Mouse (Mus musculus) liver, embryonic 12.5 days (tissue): ENCODE data around the gene Ttc28. TPM values are rescaled to one million over a fixed set of nuclear protein-coding genes. Genes with fewer than 3 reads are reported as not detected.

Experiments used
- ATAC-seq: fragments of 200-750 bp; cut with Nextera tagmentation; 2 replicates; pipeline ENCODE4 v1.8.0; 2017; ENCODE audit warnings: moderate number of reproducible peaks, mild to moderate bottlenecking, moderate library complexity
- H3K27ac ChIP-seq: fragments of 300-500 bp; sonication (generic); 2 replicates; pipeline ENCODE4 v1.5.1; 2016; ENCODE audit warnings: mild to moderate bottlenecking
- H3K27me3 ChIP-seq: fragments of 300-500 bp; sonication (generic); replicated peaks from 2 replicates; pipeline ENCODE4 v1.6.1; 2016; ENCODE audit warnings: mild to moderate bottlenecking, moderate library complexity
- H3K36me3 ChIP-seq: fragments of 300-500 bp; sonication (generic); 2 replicates; pipeline ENCODE4 v1.6.1; 2016; ENCODE audit warnings: mild to moderate bottlenecking, moderate library complexity
- H3K4me1 ChIP-seq: fragments of 300-500 bp; sonication (generic); 2 replicates; pipeline ENCODE4 v1.6.1; 2016
- H3K4me2 ChIP-seq: fragments of 300-500 bp; sonication (generic); 2 replicates; pipeline ENCODE4 v1.6.1; 2016; ENCODE audit warnings: mild to moderate bottlenecking, moderate library complexity
- H3K4me3 ChIP-seq: fragments of 300-500 bp; sonication (generic); 2 replicates; pipeline ENCODE4 v1.5.1; 2016; ENCODE audit warnings: mild to moderate bottlenecking, moderate library complexity
- H3K9ac ChIP-seq: fragments of 300-500 bp; sonication (generic); 2 replicates; pipeline ENCODE4 v1.6.1; 2016; ENCODE audit warnings: mild to moderate bottlenecking, moderate library complexity
- H3K9me3 ChIP-seq: fragments of 300-500 bp; sonication (generic); replicated peaks from 2 replicates; pipeline ENCODE4 v1.6.1; 2016; ENCODE audit warnings: mild to moderate bottlenecking, moderate library complexity
- WGBS: fragments of 180-500 bp; shearing (Covaris S2); methylation state at CpG from one replicate; pipeline ENCODE4 v1.1.7; 2016; ENCODE audit not compliant: insufficient replicate concordance; 5-methylcytosine and 5-hydroxymethylcytosine counted together
- polyA plus RNA-seq: library from polyadenylated mRNA; unstranded; fragments of >200 nt; fragmentation: Nextera tagmentation; extraction: Ambion mirVana; gene quantifications from 2 replicates; pipeline ENCODE4 v1.2.1, GENCODE M21; 2016

The Ttc28 gene
- polyA plus RNA-seq, 1 experiment from 2014 or later = 1.8 TPM

DNA sequence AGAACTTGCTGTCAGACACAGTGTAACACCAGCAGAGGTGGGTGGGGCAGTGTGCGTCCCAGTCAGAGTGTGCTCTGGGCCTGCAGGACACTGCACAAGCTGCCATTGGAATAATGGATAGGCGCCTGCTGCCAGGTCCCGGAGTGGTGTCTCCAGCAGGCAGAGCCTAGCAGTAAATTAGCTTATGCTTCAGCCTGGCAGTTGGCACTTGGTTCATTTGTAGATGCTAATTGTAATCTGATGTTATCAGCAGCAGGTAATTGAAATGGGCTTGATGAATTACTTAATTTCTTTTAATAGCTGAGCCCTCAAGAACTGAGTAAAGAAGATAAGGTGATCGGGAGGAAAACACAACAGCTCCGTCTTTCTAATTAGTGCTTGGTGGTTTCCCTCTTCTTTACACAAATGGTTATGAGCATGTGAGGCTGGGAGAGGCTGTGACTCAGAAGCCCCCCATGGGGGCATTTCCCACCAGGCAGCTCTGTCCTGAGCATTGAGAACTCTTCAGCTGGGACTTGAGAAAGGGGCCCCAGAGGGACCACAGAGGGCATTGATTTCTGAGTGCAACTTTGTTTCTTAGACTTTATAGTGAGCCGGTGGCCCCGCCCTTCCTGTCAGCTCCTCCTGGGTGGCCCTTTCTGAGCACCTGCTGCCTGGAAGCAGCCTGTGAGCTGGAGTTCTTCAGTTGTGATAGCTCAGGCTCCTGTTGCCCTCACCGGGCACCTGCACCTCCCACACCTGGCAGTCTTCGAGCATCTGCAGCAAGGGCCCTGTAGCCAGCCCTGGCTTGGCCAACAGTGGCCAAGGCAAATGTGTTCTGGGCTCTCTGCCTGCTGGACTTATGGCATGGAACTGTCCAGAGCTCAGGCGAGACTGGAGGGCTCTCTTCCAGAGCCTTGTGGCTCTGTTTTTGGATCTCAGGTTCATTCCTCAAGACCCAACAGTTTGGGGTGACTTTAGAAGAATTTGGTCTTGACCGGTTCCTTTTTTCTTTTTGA, 316.2 kb downstream of the Ttc28 start:
- Histone ChIP-seq H3K4me1 (0 out of 2 replicates have a peak, but pooled peaks cover 4% of the 10 kb centered on the region), H3K36me3 (no peaks in the 10 kb centered on the region), H3K27ac (no peak overlapping the region), H3K9me3 (no peaks in the 10 kb centered on the region), H3K27me3 (no peaks in the 10 kb centered on the region), H3K4me3 (no peak overlapping the region), H3K9ac (no peak overlapping the region), H3K4me2 (no peak overlapping the region)
- ATAC-seq = no peak
- 49% methylated on average over 11 of the region's 11 CpGs for WGBS

DNA sequence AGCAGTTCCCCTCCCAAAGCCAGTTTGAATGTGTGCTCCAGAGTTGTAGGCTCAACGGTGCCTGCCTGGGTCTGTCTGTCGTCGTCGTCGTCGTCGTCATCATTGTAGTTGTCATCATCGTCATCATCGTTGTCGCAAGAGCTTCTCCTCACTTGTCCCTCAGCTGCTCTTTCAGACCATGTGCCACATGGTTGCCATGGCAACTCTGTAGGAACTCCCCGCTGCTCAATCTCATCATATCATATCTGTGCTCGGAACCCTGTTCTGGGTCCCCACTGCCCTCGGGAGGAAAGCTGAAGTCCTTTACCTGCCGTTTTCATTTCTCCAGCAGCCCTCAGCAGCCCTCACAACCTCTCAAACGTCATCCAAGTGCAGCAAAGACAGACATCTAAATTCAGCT, 318.1 kb downstream of the Ttc28 start:
- H3K9ac ChIP-seq = no peak overlapping the region
- H3K27ac ChIP-seq = no peak overlapping the region
- 74% methylated on average over 15 of the region's 15 CpGs for WGBS
- no peaks in the 10 kb centered on the region for H3K4me1 ChIP-seq
- H3K36me3 ChIP-seq = no peaks in the 10 kb centered on the region
- no peaks in the 10 kb centered on the region for H3K27me3 ChIP-seq
- H3K4me2 ChIP-seq = no peak overlapping the region
- no peak for ATAC-seq
- no peak overlapping the region for H3K4me3 ChIP-seq
- no peaks in the 10 kb centered on the region for H3K9me3 ChIP-seq

DNA sequence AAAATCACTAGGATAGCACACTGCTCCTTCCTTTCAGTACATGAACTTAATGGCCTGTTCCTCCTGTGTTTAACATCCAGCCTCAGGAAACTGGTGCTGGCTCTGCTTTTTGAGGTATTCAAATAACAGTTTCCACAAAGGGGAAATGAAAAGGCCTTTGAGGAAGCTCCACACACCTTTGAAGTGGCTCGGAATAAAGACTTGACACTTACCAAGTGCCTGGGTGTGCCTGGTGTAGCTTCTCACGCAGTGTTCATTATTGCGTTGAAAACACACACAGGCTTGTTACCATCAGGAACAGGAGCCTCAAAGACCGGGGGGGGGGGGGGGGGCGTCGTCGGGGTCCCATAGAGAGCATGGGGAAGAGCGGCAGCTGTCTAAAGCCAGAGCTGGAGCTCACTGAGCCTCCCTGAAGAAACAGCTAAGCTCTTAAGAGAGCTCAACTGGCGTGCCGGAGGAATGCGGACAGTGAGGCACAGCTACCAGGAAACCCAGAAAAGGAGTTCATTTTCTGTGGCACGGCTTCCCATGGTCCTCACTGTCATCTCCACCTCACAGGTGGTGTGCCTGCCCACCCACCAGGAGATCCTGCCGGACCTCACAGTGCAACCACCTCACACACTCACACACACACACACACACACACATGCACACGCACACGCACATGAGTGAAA, 320.7 kb downstream of the Ttc28 start:
- H3K4me3 ChIP-seq = no peak overlapping the region

DNA sequence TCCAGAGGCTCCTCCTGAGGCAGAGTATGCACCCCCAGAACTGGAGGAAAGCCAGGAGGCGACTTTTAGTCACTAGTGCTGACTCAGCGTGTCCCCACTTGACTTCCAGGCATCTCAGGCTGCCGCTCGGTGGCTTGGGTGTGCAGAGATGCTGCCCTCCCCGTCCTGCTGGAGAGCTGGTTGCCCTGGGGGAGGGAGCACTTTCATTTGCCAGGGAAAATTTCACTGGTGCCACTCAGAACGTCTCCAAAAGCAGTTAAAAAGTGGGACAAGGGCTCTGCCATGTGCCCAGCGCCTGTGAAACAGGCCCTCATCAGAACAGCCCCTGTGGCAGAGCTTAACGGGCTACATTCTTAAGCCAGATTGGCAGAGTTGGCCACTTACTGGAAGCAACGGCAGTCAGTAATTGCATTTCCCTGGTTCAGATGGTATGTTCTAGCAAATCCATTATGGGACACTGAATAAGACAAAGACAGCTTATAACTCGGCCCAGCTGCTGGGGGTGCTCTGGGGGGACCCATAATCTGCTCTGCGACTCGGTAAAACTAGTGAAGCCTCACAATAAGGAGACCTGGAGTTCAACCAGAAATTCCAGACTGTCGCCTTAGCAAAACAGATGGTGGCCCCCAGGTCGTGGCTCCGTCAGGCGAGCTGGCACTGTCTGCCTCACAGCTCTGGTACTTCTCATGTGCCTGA, 321.5 kb downstream of the Ttc28 start:
- Histone ChIP-seq H3K27me3 (no peaks in the 10 kb centered on the region), H3K36me3 (no peaks in the 10 kb centered on the region), H3K4me2 (no peak overlapping the region), H3K4me1 (peaks cover 2% of the 10 kb centered on the region; the same call in 1 of the 2 replicates), H3K9ac (no peak overlapping the region), H3K4me3 (no peak overlapping the region), H3K9me3 (no peaks in the 10 kb centered on the region), H3K27ac (no peak overlapping the region)
- ATAC-seq = no peak
- WGBS = 66% methylated on average over 16 of the region's 16 CpGs

More for the DNA sequence above, 320.7 kb downstream of the Ttc28 start:
- Histone ChIP-seq H3K4me1 (no peaks in the 10 kb centered on the region), H3K9me3 (no peaks in the 10 kb centered on the region), H3K27me3 (no peaks in the 10 kb centered on the region), H3K36me3 (no peaks in the 10 kb centered on the region), H3K4me2 (no peak overlapping the region), H3K9ac (no peak overlapping the region), H3K27ac (no peak overlapping the region)
- no peak for ATAC-seq
- 54% methylated on average over 15 of the region's 15 CpGs for WGBS

DNA sequence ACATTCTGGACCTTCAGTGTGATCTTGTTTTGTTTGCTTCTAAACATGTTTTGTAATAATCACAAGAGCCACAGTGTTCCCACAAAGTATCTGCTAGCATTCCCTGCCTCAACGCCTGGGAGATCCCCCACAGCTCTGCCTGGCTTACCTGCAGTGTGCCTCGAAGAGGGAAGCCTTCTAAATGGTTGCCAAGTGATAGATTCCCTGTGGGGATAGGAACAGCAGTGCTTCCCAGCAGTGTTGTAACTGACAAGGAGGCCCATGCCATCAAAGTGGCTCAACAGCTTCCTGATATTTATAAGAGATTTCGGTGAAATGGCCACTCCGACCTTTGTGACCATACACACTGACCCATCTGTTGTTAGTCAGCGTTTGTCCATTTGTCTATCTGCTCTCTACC, 324.6 kb downstream of the Ttc28 start:
- no peak overlapping the region for H3K4me2 ChIP-seq
- H3K4me1 ChIP-seq = peaks cover 3% of the 10 kb centered on the region; the same call in 1 of the 2 replicates
- ATAC-seq = no peak
- WGBS = 50% methylated on average over 5 of the region's 5 CpGs
- H3K36me3 ChIP-seq = no peaks in the 10 kb centered on the region
- H3K4me3 ChIP-seq = no peak overlapping the region
- H3K9ac ChIP-seq = no peak overlapping the region
- H3K27ac ChIP-seq = no peak overlapping the region
- H3K27me3 ChIP-seq = no peaks in the 10 kb centered on the region
- no peaks in the 10 kb centered on the region for H3K9me3 ChIP-seq

DNA sequence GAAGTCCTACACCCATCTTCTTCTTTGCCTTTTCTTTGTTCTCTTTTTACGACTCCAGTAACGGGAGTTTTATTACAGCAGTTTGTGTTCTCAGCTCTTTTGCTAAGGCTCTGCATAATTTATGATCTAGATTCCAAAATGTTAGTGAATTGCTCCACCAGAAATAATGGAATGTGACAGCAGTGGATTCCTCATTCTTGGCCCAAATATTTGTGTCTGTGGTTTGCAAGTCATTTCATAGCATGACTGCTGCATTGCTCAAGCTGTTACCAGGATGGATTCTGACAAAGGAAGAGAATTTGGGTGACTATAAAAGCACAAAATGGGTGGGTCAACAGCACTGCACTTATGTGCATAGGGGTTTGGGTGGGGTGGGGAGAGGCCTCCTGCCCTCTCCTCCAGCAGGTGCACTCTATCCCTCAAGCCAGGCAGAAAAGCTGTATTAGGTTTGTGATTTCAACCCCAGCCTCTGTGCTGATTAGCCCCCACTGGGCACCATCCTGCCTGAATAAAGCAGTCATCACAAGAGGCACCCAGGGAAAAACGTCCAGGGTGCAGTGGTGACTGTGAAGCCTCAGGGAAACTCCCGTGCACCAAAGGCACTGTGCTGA, 325.5 kb downstream of the Ttc28 start:
- Histone ChIP-seq H3K27me3 (no peaks in the 10 kb centered on the region), H3K9me3 (no peaks in the 10 kb centered on the region), H3K4me3 (no peak overlapping the region), H3K4me2 (no peak overlapping the region), H3K4me1 (peaks cover 3% of the 10 kb centered on the region; the same call in 1 of the 2 replicates), H3K27ac (no peak overlapping the region), H3K9ac (no peak overlapping the region), H3K36me3 (no peaks in the 10 kb centered on the region)
- ATAC-seq = no peak
- WGBS = 42% methylated on average over 4 of the region's 4 CpGs

DNA sequence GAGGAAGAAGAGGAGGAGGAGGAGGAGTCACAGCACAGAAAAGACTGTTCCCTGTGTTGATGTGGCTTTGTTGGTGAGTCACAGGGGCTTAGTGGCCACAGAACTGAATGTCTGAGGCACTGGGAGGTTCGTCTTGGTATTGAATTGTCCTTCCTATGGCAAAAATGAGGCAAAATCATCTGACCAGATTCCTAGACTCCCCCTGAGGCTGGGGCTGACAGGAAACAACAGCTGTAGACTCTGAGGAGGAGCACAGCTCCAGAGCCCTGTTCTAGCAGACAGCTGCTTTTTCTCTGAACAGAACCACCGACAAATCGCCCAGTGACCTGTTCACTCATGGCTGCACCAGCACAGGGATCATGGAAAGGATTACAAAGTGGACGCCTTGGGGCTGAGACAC, 326.2 kb downstream of the Ttc28 start:
- no peak overlapping the region for H3K4me2 ChIP-seq
- no peak for ATAC-seq
- H3K4me3 ChIP-seq = no peak overlapping the region
- H3K4me1 ChIP-seq = peaks cover 3% of the 10 kb centered on the region; the same call in 1 of the 2 replicates
- WGBS = 30% methylated on average over 4 of the region's 4 CpGs
- H3K27me3 ChIP-seq = no peaks in the 10 kb centered on the region
- H3K9ac ChIP-seq = no peak overlapping the region
- H3K27ac ChIP-seq = no peak overlapping the region
- H3K9me3 ChIP-seq = no peaks in the 10 kb centered on the region
- no peaks in the 10 kb centered on the region for H3K36me3 ChIP-seq

DNA sequence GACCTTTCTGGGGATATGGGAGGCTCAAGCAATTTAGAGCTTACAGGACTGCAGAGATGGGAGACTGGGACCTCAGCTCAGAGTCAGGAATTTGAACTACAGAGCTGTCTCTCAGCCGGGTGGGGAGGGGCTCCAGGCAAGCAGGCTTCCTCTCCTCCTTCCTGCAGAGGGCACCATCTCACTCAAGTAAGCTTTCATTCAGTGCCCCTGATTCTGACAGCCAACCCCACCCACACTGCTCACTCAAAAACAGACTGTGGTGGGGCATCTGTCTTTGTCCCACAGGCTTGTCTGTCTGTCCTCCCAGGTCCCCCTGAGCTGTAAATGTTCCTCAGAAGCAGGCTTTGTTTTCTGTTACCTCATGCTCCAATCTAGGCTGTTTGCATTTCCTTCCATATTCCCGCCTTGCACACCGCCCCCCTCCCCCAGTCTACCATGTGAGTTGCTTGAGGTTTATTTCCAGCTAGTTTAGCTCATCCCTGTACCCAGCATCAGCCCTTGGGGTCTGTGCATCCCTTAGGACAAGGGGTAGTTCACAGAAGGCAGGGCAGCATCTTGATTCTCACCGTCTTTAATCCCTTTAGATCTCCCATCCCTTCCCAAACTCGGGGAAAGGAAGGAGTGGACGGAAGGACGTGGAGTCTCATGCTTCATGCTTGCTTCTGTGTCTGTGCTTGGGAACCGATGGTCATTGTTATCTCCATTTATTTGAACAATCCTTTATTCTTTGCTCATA, 328.5 kb downstream of the Ttc28 start:
- ATAC-seq = no peak; the same call in 1 of the 2 replicates
- H3K27ac ChIP-seq = no peak overlapping the region
- H3K4me2 ChIP-seq = peak overlapping the region; percentile 45
- no peaks in the 10 kb centered on the region for H3K36me3 ChIP-seq
- H3K9me3 ChIP-seq = no peaks in the 10 kb centered on the region
- 37% methylated on average over 8 of the region's 8 CpGs for WGBS
- peaks cover 3% of the 10 kb centered on the region; the same call in 1 of the 2 replicates for H3K4me1 ChIP-seq
- H3K9ac ChIP-seq = no peak overlapping the region
- H3K27me3 ChIP-seq = no peaks in the 10 kb centered on the region
- H3K4me3 ChIP-seq = peak overlapping the region; percentile 5; the same call in 1 of the 2 replicates

DNA sequence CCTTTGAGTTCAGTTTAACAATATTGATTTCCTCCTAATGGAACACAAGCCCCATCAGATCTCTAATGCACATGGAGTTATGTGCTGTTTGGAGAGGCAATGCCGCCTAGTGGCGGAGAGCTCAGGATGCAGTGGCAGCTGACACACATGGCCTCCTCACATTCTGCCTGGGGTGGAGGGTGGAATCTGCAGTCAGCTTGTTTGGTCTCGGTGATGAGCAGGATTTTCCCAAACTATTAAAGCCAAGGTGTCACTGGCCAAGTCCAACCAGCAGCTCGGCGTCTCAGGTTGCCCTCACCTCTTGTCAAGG, 329.0 kb downstream of the Ttc28 start:
- peaks cover 3% of the 10 kb centered on the region; the same call in 1 of the 2 replicates for H3K4me1 ChIP-seq
- 41% methylated on average over 5 of the region's 5 CpGs for WGBS
- H3K9me3 ChIP-seq = no peaks in the 10 kb centered on the region
- no peak for ATAC-seq
- H3K9ac ChIP-seq = no peak overlapping the region
- no peaks in the 10 kb centered on the region for H3K36me3 ChIP-seq
- H3K27ac ChIP-seq = no peak overlapping the region
- peak overlapping the region; percentile 45; the same call in 1 of the 2 replicates for H3K4me2 ChIP-seq
- H3K4me3 ChIP-seq = no peak overlapping the region
- no peaks in the 10 kb centered on the region for H3K27me3 ChIP-seq

DNA sequence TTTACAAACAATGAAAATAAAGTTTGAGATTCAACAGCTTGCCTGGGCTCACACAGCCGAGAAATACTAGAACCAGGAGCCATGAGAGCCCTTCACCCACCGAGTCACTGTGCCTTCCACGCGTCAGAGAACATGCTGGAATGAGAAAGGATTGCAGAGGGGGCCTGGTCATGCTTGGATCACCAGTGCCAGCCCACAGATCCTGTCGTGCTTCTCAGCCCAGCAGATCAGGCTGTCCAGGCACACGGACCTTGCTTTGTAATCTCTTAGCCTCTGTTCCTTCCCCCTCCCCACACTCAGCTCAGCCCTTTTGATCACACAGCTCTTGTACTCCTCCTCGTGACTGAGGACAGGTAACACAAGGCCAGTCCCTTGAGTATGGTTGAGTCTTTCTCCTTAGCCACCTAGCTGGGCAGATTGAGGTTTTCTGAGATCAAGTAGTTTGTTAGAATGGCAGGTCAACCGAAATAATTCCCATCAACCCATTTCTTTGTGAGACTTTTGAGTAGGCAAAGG, 334.4 kb downstream of the Ttc28 start:
- no peak overlapping the region for H3K4me2 ChIP-seq
- ATAC-seq = no peak

DNA sequence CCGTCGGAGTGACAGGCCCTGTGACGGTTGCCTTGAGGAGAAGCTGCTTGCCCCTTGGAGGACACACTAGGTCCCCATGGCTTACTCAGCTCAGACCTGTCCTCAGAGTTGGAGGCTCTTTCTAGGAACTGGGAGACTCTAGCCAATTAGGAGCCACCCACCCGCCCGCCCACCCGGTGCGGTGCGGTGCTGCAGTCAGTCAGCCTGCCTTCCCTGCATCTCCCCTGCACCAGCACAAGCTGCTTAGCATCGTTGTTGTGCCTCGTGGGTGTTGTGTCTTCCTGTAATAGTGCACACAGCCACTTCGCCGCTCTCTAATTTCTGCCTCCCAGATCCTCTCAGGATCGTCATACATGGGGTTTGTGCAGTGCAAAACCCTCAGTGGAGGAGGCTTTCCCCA, 335.3 kb downstream of the Ttc28 start:
- H3K9me3 ChIP-seq = no peaks in the 10 kb centered on the region
- no peak overlapping the region for H3K4me2 ChIP-seq
- no peak overlapping the region for H3K27ac ChIP-seq
- WGBS = 70% methylated on average over 13 of the region's 13 CpGs
- H3K27me3 ChIP-seq = no peaks in the 10 kb centered on the region
- no peaks in the 10 kb centered on the region for H3K36me3 ChIP-seq
- H3K9ac ChIP-seq = no peak overlapping the region
- H3K4me3 ChIP-seq = no peak overlapping the region
- H3K4me1 ChIP-seq = no peaks in the 10 kb centered on the region
- no peak for ATAC-seq

More for the DNA sequence above, 334.4 kb downstream of the Ttc28 start:
- Histone ChIP-seq H3K9ac (no peak overlapping the region), H3K36me3 (no peaks in the 10 kb centered on the region), H3K27ac (no peak overlapping the region), H3K4me3 (no peak overlapping the region), H3K4me1 (no peaks in the 10 kb centered on the region), H3K27me3 (no peaks in the 10 kb centered on the region), H3K9me3 (no peaks in the 10 kb centered on the region)
- 54% methylated on average over 8 of the region's 8 CpGs for WGBS
